Mouse (Mus musculus) small intestine, adult 2 months (tissue): ENCODE measurements around the gene Fam184b.

ENCODE experiments used
- CTCF ChIP-seq: fragments of 200-500 bp; IDR thresholded peaks from 2 replicates; pipeline ENCODE4 v1.5.1; 2012; ENCODE audit warnings: low read depth, mild to moderate bottlenecking, control low read depth, inconsistent platforms, low read length, moderate library complexity, mixed read lengths; ENCODE audit not compliant: insufficient replicate concordance, insufficient read length; ENCODE audit errors: extremely low read depth
- POLR2A ChIP-seq: fragments of 200-500 bp; IDR thresholded peaks from 2 replicates; pipeline ENCODE4 v1.6.1; 2012; ENCODE audit warnings: low read depth, mild to moderate bottlenecking, control low read depth, inconsistent platforms, low read length, moderate library complexity

DNA sequence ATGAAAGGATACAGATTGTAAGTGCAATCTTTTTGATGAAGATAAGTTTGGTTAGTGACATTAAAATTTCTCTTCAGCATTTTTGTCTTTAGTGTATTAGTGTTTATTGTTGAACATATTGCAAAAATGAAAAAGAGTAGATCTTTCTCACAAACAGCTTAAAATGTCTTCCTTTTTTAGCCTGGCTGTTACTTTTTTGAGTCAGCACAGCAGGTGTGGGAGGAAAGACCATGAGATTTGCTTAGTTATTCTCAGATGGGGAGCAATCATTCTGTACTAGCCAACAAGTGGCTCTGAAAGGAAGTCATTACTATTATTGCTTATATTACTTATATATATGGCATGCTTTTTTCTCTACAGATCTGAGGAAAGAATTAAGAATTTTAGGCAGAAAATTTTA lies 40.5 kb upstream of the Fam184b start:
- TF ChIP-seq POLR2A = no peak
- TF ChIP-seq CTCF = no peak
